Mouse (Mus musculus): ENCODE measurements around the gene Olfr710.
"Not testable (repeated sequence)": the region's sequence is repeated elsewhere in the genome, so short reads cannot be mapped to it uniquely, and the experiment has no call there.

The Olfr710 gene

GRCm38 (mm10) chr7:106948212-106948611, at the start of gene Olfr710:
Gene Olfr710, minus strand, starts transcription at chr7:106948312.
- DNase-seq (ENCODE audit: low read depth, low spot score): no peak

DNA sequence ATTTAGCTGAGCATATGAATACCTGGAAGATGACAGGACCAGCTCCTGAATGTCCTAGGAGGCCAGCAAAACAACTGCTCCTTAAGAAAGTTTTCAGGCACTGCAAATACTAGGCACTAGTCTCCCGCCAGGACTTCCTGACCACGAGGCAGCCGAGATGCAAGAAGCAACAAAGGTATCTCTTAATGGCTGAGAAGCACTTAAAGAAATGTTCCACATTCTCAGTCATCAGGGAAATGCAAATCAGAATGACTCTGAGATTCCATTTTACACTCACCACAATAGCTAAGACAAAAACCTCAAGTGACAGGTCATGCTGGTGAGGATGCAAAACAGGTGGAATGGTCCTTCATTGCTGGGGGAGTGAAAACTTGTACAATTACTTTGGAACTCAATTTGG, 37.1 kb upstream of the Olfr710 start:
- DNase-seq (ENCODE audit: low read depth, low spot score): no peak

GRCm38 (mm10) chr7:106975353-106975752, 27.2 kb upstream of the Olfr710 start, which contains the start of gene Olfr711:
Gene Olfr711, minus strand, starts transcription at chr7:106975453.
- no peak for DNase-seq (ENCODE audit: low read depth, low spot score)

DNA sequence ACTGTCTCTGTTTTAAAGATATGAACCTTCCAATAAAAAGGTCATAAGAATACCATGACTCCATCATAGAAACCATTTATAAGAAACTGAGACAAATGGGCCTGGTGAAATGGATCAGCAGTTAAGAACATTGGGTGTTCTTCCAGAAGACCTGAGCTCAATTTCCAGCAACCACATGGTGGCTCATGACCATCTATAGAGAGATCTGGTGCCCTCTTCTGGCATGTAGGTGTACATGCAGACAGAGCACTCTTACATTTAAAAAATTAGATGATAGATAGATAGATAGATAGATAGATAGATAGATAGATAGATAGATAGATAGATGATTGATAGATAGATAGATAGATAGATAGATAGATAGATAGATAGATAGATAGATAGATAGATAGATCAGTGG, 19.4 kb upstream of the Olfr710 start:
- DNase-seq (ENCODE audit: low read depth, low spot score): peak; percentile 14

GRCm38 (mm10) chr7:106963837-106964236, 15.7 kb upstream of the Olfr710 start, which contains the start of gene Olfr6:
Gene Olfr6, minus strand, starts transcription at chr7:106963937.
- no peak for DNase-seq (ENCODE audit: low read depth, low spot score)

- DNase-seq (ENCODE audit: low read depth, low spot score): no peak
These were observed 16.0 kb downstream of the Olfr710 start, which contains the start of gene Olfr709-ps1 for GRCm38 (mm10) chr7:106932119-106932518. Gene Olfr709-ps1, minus strand, starts transcription at chr7:106932219.

- DNase-seq (ENCODE audit: low read depth, low spot score): not testable (repeated sequence)
These were observed 27.2 kb downstream of the Olfr710 start for GRCm38 (mm10) chr7:106920961-106921360.

DNA sequence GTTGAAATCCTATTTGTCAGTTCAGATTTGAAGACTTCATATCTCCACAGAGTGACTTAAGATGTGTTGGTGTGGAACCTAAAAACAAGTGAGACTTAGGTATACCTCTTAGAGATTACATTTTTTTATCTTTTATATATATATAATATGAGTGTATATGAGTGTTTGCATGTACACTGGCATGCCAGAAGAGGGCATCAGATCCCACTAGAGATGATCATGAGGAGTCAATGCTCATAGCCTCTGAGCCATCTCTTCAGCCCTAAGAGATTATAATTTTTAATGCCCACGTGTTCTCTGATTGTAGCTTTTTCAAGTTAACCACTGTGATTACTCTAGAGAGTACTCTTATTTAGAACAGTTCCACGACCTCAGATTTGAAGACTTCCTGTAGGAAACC, 40.4 kb downstream of the Olfr710 start, which contains the start of gene Olfr1532-ps1:
Gene Olfr1532-ps1 (plus strand): TSS at position 326 of the 400 bp plus-strand sequence.
- DNase-seq (ENCODE audit: low read depth, low spot score): no peak

DNA sequence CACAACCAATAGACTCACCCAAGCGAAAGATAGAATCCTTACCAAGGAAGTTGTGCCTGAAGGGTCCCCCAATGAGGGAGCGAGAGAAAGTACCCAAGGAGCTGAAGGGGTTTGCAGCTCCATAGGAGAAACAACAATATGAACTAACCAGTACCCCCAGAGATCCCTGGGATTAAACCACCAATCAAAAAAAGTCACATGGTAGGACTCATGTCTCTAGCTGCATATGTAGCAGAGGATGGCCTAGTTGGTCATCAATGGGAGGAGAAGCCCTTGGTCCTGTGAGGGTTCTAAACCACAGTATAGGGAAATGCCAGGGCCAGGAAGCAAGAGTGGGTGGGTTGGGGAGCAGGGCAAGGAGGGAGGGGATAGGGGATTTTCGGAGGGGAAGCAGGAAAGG, 47.0 kb downstream of the Olfr710 start, which contains the start of gene Olfr707:
Gene Olfr707 (minus strand): TSS at position 101 of the 400 bp plus-strand sequence.
- not testable (repeated sequence) for DNase-seq (ENCODE audit: low read depth, low spot score)
